Mouse (Mus musculus) embryonic fibroblast, embryonic 13.5 days (primary cell): Measurements from ENCODE around the gene Cpvl.

Experiments used
- CTCF ChIP-seq: IDR thresholded peaks from 2 replicates; pipeline ENCODE4 v1.5.1; 2011; ENCODE audit warnings: mild to moderate bottlenecking, control low read depth, low read length, moderate library complexity, borderline replicate concordance; ENCODE audit not compliant: insufficient read depth
- POLR2A ChIP-seq: IDR thresholded peaks from 2 replicates; pipeline ENCODE4 v1.6.1; 2011; ENCODE audit warnings: low read depth, mild to moderate bottlenecking, control low read depth, low read length, moderate library complexity

GRCm38 (mm10) chr6:53906051-53906462, 72.4 kb downstream of the Cpvl start:
- no peak for TF ChIP-seq POLR2A
- no peak for TF ChIP-seq CTCF
